Mouse (Mus musculus): ENCODE measurements around the gene Il3. TPM values are rescaled to one million over a fixed set of nuclear protein-coding genes. Genes with fewer than 3 reads are reported as not detected.
"Not testable (repeated sequence)": the region's sequence is repeated elsewhere in the genome, so short reads cannot be mapped to it uniquely, and the experiment has no call there.

Il3 gene
- total RNA-seq (2021), result not detected

DNA sequence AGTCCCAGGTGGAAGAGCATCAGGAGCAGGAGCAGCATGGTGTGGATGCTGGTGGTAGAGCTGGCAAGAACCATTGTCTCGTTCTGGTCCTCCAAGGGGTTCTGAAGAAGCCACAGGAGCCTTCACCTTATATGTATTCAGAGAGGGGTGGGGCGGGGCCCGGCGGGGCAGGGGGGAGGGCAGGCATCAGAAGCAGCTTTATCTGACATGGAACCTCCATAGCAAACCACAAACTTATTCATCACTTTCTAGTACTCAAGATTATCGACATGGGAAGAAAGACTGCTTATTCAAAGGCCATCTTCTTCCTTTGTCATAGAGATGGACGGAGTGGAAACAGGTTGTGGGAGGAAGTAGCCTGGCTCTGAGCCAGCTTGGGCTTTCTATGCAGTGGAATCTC is at the start of gene Il3:
Gene Il3, minus strand, starts transcription at position 101 of the 400 bp plus-strand sequence.
- no peak for DNase-seq (ENCODE audit: low spot score in 2 of 2)
- intact Hi-C loops (cut with DNase I), result no loop called here

DNA sequence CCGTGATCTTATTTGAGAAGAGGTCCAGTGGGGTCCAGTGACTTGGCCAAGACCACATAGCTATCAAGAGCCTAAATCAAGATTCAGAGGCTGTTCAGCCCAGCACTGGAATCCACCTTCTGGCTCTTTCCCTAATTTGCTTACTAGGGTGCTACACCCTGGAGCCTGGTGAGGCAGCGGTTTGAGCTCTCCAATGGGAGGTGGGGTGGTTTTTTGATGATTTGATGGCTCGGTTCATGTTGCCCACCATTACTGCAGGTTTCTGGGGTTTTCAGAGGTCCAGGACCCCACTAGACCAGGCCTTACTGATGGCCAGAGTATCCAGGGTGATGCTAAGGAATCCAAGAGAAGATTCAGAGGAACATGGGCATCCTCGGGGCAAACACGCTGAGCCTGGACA is 48.3 kb upstream of the Il3 start:
- no peak for DNase-seq (ENCODE audit: low spot score in 2 of 2)
- intact Hi-C loops (cut with DNase I), result no loop called here

DNA sequence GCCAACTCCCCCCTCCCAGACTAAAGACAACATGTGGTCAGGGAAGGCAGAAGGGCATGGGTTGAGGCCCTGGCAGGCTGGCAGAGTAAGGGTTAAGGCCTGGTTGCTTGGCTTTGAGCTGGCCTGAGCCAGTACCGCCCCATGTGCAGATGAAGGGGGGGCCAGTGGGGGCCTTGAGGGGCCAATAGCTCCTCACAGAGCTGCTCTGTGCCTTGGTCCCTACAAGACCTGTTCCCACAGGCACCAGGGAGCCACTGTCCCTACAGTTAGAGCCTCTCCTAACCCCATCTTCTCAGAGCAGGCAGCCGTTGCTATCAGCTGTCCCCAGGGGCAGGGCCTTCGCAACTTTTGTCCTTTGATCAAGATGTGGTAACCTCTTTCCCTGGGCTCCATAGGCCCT is 47.7 kb upstream of the Il3 start:
- intact Hi-C loops (cut with DNase I), result no loop called here
- peak in 1 of 2 experiments; percentile 43 for DNase-seq (ENCODE audit: low spot score in 2 of 2)

DNA sequence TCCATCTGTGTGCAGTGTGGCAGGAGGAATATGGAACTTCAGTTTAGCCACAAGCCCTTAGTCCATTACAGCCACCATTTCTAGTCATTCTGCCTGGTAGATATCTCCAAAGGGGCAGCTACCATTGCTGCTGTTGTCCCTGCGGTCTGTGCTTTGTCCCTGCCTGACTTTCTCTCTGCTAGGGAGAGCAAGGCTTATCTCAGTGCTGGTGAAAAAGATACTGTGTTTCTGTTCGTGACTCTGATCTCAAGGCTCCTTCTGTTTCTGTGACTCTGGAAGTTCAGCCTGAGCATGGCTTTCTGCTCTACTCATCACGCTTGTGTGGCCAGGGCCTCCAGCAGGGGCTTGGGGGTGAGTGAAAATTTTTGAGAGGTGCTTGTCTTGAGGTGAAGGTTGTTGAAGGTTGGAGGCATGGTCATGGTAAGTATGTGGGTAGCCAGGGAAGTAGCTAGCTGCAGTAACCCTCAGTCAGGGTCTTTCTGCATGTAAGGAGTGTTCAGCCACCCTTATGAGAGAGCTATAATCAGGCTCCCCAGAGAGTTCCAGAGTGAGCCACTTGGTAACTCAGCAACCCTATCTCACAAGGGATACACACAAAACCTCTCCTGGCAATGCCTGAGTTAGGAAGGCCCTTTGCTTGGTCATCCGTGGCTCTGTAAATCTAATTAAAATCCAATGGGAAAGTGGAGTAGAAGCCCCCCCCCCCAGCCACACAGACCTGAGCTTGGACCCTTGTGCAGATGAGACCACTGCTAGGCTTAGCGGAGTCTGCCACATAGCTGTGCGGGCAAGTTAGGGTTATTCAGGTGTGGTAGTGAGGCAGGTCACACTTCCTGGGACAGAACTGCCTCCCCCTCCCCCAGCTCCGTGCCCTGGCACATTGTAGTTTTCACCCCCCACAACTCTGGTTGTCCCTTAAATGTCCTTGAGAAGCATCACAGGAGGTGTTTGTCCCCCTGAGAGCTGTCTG is 46.6 kb upstream of the Il3 start:
- no peak for DNase-seq (ENCODE audit: low spot score in 2 of 2)
- intact Hi-C loops (cut with DNase I), result no loop called here

DNA sequence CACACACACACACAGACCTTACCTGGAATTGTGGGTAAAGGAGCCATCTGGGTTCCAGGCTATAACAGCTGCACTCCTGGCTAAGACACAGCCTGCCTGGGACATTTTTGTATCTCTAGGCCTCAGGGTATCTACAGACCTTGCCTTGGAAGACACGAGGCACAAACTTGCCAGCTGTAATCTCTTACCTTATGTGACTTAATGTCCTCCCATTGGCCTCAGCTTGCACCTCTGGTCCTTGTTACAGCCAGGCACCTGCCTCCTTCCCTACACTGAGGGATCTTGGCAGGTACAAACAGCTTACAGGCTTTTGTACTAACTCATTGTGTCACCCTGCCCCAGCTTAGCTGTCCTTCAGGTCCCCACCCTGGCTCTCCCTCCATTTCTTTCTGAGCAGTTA is 45.5 kb upstream of the Il3 start:
- DNase-seq (ENCODE audit: low spot score in 2 of 2), result no peak

DNA sequence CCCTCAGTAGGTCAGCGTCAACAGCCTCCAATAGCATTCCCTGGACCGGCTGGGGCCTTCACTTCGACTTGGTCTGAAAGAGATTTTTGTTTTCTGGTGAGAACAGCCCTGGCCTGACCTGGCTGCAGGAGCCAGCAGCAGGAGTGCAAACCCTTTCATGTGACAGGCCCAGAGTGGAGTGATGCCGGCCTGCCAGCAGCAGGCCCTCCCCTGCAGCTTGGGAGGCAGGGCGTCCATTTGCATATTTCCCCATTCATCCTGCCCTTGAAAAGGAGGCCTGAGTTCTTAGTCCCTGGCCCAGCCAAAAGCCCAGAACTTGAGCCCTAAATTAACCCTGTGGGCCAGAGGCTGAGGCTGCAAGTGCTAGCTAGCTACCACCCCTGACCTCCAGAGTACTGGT is 44.9 kb upstream of the Il3 start:
- intact Hi-C loops (cut with DNase I), result no loop called here
- DNase-seq (ENCODE audit: low spot score in 2 of 2), result peak in 1 of 2 experiments; percentile 67

More for the DNA sequence above, 45.5 kb upstream of the Il3 start:
- intact Hi-C loops (cut with DNase I), result no loop called here

DNA sequence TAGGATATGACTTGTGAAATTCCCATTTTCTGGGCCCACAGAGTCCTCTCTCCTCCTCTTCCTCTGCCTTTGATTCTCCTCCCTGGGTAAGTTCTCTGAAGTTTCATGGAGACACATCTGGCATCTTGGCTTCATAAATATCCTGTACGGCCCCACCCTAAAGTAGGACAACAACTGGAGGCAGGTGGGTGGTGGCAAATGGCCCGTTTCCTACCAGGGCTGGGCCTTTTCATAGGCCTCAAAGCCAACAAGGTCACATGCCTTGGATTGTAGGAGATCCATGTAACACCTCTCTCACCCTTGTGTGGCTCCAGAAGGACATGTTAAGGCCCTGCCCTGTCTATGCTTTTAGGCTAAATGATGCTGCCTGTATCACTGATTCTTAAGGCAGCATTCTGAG is 43.5 kb upstream of the Il3 start:
- no peak for DNase-seq (ENCODE audit: low spot score in 2 of 2)
- intact Hi-C loops (cut with DNase I), result no loop called here

DNA sequence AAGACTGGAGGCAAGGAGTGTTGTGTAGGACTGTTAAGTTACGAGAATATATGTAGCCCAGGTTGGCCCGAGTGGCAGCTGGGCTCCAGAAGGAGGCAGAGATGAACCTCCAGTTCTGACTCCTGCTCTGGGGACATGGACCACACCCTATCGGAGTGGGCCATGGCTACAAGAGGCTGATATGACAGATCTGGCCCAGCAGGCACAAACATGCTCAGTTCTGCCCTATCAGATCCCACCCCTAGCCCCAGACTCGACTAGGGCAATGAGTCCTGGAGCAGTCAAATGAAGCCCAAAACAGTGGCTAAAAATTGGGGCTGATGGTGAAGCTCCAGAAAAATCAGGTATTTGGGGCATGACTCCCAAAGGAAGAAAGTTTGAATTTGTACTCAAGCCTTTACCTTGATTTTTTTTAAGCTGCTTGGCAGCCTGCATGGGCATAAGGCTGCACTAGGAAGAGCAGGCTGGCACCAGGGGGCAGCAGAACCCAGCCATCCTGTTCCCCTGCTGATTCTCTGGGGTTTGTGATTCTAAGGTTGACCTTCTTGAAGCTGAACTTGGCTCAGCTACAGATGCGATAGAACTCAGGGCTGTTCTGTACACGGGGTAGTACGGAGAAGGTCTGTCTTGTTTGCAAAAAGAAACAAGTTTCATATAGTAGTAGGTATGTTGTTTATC is 40.2 kb upstream of the Il3 start:
- DNase-seq (ENCODE audit: low spot score in 2 of 2), result peak; percentile 63 to 68
- intact Hi-C loops (cut with DNase I), result loop anchor here (2.0 to 5.0 kb wide), 2 partner anchors 48 to 230 kb away; no protein-coding TSS in a partner anchor

DNA sequence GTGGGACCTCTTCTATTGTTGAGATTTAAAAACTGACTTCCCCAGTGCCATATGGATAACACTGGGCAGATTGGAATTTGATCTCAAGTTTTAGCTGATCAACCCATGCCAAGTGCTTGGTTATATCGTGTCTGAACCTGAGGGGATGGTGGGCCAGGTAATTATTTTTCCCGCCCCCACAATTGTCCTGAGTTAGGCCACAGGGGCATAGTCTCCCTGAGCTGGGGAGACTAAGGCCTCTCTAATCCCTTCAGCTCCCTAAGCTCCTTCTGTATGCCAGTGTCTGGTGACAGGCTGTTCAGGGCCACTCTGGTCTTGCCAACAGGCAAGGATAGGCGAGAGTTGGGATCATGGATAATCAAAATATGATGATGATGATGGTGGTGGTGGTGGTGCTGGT is 38.3 kb upstream of the Il3 start:
- intact Hi-C loops (cut with DNase I), result loop anchor here (5.0 kb wide), 1 partner anchor 232 kb away; no protein-coding TSS in a partner anchor
- DNase-seq (ENCODE audit: low spot score in 2 of 2), result no peak

DNA sequence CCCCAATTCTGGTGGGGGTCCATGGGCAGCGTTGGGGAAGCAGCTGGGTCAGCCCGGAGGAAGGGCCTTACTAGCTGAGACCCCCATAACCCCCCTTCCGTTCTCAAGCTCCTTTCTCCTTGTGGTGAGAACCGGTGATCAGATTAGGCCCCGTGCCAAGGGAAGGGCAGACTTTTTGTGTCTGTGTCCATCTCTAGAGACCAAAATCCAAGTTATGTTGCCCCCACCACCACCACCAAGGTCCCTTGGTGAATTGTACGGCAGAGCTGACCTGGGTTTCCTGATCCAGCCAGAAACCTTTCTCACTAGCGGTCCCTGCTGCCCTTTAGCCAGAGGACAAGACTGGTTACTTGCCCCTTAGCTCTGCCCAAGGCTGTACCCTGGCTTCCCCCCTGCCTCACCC is 37.4 kb upstream of the Il3 start:
- intact Hi-C loops (cut with DNase I), result no loop called here
- DNase-seq (ENCODE audit: low spot score in 2 of 2), result no peak

DNA sequence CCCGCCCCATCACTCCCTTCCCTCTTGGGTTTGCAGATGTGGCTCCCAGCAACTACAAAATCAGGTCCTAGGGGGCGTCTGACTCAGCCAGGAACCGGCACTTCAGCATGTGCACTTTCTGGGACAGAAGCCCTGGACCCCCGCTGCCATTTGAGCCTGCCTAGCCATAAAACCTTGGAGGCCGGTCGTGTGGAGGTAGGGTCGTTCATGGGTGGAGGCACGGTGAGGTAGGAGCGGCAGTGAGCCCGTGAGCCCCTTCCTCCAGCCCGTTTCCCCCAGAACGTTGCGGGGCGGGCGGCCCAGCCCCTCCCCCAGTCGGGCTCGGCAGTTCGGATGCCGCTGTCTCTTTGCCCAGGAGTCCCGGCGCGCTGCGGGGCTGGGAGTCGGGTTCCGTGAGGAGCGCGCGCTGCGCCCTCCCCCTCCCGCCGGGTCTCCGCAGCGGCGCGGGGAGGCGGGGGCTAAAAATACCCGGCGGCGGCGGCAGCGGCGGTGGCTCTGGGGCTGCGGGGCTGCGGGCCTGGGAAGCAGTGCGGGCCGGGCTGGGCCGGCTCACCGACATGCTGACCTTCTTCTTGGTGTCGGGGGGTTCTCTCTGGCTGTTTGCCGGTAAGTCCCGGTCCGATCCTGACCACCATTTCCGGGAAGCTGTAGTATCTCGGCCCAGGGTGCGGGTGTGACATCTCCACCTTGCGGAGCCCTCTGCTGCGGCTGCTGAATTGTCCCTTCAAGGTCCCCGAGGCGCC is 36.8 kb upstream of the Il3 start, which contains the start of gene Acsl6:
Gene Acsl6, plus strand, starts transcription at position 71 of the 743 bp plus-strand sequence.
- intact Hi-C loops (cut with DNase I), result no loop called here
- DNase-seq (ENCODE audit: low spot score in 2 of 2), result peak; percentile 59 to 68

DNA sequence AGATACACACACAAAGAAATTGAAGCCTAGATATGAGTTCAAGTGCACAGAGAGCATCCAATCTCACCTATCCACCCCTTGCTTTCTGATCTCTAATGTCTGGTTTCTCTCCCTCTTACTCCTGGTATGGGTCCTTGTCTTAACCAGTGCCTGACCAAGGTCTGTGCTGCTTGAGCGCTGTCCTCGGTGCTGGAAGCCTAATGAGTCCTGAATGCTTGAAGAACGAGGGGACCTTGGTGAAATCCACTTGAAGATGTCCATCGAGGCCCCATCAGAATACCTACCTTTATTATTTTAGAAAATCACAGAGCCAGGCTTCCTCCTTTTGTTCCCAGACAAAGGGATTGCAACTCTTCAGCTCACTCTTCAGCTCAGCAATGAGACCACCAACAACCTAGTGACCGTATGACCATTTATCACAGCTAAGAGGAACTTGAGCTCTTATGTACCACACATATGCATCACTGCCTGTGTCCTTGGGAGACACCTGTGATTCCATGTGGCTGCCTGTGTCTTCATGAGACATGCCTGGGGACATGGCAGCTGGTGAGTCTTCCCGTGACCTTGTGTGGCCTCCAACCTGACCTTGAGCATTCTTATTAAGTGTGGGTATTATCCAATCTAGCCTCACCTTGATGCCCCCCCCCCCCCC is 36.1 kb upstream of the Il3 start:
- no peak for DNase-seq (ENCODE audit: low spot score in 2 of 2)
- intact Hi-C loops (cut with DNase I), result no loop called here

DNA sequence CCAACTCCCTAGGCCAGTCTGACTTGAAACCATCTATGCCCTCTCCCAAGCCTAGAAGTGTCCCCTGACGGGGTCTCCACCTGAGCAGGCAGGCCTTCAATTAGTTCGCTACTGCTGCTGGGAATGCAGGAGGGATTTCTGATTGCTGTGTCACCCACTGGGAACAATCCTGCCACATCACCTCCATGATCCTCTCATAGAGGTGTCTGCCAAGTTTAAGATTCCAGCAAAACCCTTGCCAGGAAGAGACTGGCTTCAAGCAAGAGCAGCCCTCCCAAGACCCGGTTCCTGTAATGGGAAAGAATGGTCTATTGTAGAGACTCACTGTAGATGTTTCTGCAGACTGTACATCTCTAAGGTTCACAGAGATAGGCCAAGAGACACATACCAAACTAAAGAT is 35.5 kb upstream of the Il3 start:
- intact Hi-C loops (cut with DNase I), result no loop called here

DNA sequence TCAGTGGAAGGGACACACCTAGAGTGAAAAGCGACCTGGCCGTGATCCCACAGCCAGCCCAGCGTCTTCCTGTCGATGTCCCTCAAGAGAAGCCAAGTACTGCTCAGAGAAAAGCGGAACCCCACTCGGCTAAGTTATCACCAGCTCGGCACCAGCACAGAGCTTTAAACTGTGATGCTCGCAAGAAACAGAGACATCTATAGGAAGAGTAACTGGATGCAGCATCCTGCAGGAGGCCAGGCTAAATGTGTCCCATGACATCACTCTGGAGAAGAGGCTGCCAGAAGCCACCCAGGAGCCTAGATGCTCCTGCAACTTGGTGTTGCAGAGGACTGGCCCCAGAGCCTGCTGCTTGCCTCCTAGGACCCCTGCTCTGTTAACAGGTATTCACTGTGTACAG is 34.9 kb upstream of the Il3 start:
- intact Hi-C loops (cut with DNase I), result no loop called here
- peak; percentile 45 to 80 for DNase-seq (ENCODE audit: low spot score in 2 of 2)

More for the DNA sequence above, 35.5 kb upstream of the Il3 start:
- DNase-seq (ENCODE audit: low spot score in 2 of 2), result no peak

DNA sequence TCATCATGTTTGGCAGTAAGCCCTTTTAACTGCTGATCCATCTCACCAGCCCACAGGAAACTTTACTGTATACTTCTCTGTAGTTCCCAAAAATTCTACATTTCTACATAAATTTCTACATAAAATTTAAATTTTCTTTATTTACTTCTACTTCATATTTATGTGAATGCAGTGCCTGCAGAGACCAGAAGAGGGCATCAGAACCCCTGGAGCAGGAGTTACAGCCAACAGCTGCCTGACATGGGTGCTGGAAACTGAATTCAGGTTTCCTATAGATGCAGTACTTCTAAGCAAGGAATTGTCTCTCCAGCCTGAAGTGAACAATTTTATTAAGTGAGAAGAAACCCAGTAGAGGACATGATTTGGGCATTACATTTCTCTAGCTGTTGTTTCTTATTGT is 31.7 kb upstream of the Il3 start:
- intact Hi-C loops (cut with DNase I), result no loop called here
- no peak for DNase-seq (ENCODE audit: low spot score in 2 of 2)

DNA sequence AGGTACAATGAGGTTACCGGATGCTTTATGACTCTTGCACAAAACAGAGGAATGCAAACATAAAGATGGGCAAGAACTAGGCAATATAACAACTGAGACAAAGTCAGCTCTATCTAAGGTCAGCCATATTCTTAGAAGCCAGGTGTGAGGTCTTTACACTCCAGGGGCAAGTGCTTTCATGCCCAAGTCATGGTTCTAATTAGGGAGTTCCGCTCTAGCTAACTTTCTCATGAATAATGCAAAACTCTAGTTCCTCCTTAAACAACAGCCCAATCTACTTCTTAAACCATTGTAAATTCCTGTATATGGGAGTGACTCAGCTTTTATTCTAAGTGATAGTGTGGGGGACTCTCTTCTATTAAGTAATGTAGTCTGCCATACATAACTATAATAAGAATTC is 30.4 kb upstream of the Il3 start:
- DNase-seq (ENCODE audit: low spot score in 2 of 2); intact Hi-C loops (cut with DNase I): not testable (repeated sequence)

DNA sequence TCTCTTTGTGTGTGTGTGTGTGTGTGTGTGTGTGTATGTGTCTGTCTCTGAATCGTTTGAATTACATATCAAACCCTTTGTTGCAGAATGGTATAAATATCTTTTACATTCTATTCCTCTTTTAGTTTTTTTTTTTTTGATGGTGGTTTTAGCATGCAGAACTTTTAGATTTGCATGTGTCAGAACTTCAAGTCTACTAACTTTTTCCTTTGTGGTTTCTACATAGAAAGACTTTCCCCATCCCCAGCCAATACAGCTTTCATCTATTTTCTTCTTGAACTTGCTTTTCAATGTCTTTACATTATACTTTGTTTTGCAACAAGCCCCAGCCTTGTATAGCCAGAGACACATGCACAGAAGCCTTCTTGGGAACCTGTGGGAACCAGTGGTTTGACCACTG is 29.7 kb upstream of the Il3 start:
- DNase-seq (ENCODE audit: low spot score in 2 of 2), result no peak
- intact Hi-C loops (cut with DNase I), result no loop called here

DNA sequence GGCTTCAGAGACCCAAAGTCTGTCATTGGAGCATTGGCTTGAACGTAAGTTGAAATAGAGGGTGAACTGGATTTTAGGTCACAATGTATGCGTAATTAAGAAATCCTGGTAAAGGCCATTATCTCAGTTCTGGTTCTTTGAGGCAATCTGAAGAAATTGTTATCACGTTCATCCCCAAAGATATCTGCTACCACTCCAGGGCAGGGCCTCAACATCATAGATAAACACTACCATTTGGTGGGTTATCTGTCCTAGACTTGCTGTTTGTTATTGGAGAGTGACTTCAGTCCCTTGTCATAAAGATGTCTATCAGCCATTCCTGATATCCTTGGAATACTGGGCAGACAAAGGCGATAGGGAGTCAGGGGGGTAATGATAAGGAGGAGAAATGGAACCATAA is 28.9 kb upstream of the Il3 start:
- intact Hi-C loops (cut with DNase I), result no loop called here

DNA sequence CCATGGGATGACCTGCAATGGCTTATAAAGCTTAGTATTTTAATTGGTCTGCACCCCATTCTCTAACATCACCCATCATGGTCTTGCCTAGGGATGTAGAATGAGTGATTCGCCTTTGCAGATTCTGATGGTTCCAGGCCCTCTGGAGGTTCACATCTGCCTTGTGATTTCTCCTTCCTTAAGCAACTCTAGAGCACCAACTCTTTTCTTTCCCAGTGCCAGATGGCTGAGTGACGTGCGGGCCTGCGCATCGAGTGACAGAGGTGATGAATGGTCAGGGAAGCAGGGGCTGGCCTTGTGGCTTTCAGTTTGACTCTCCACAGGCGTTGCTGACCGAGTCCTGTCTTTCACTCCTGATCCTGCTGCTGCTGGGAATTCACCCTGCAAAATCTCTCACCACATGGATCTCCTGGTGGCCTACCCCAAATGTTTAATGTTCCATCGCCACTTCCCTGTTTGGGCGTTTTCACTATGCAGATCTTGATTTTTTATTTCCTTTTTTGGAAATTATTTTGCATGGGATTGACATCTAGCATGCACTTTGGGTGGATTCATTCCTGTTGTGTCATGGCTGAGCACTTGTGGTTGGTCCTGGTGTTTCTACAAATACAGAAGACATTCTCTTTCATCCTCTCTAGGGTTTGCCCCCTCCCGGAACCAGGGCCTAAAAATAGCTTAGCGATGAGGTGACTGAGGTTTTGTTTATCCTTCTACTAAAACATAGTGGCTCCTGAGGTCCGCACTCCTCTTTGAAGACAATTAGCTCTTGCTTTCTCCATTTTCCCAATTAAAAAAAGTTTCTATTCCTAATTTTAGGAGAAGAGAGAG is 27.1 kb upstream of the Il3 start:
- intact Hi-C loops (cut with DNase I), result no loop called here

More for the DNA sequence above, 28.9 kb upstream of the Il3 start:
- DNase-seq (ENCODE audit: low spot score in 2 of 2), result no peak

More for the DNA sequence above, 27.1 kb upstream of the Il3 start:
- no peak for DNase-seq (ENCODE audit: low spot score in 2 of 2)
